Mouse (Mus musculus) heart, embryonic 14.5 days (tissue): ENCODE measurements at regions not wholly inside any gene's neighbourhood (a gene's known extent, or its start where the extent isn't known, plus 50 kb on each side); places are given as distances from the start of the nearest gene placed in this dataset.
"Not testable (repeated sequence)": the region's sequence is repeated elsewhere in the genome, so short reads cannot be mapped to it uniquely, and the experiment has no call there.

ENCODE experiments used
- ATAC-seq: fragments of 200-750 bp; cut with Nextera tagmentation; 2 replicates; pipeline ENCODE4 v1.8.0; 2017; ENCODE audit warnings: low read depth, moderate TSS enrichment; ENCODE audit not compliant: insufficient number of reproducible peaks, insufficient read depth, low FRiP score
- H3K27ac ChIP-seq, 2 experiments: fragments of 200-500 bp in 1 of 2; fragments of 300-500 bp in 1 of 2; sonication (generic) in 1 of 2; replicated peaks in 1 of 2; 2 replicates each; pipeline ENCODE4 v1.5.1; 2012 to 2014; ENCODE audit warnings: low read depth in 2 of 2, low read length in 2 of 2, control low read depth in 1 of 2, mild to moderate bottlenecking in 1 of 2, mixed read lengths in 1 of 2; ENCODE audit not compliant: control insufficient read depth in 1 of 2, insufficient read depth in 1 of 2
- H3K27me3 ChIP-seq: fragments of 300-500 bp; sonication (generic); 2 replicates; pipeline ENCODE4 v1.6.1; 2014; ENCODE audit warnings: mild to moderate bottlenecking, low read length, control low read depth; ENCODE audit not compliant: control insufficient read depth, insufficient read depth
- H3K36me3 ChIP-seq: fragments of 300-500 bp; sonication (generic); 2 replicates; pipeline ENCODE4 v1.6.1; 2014; ENCODE audit warnings: mild to moderate bottlenecking, control low read depth, low read length, mixed read lengths; ENCODE audit not compliant: control insufficient read depth, insufficient read depth
- H3K4me1 ChIP-seq, 2 experiments: fragments of 200-500 bp in 1 of 2; fragments of 300-500 bp in 1 of 2; sonication (generic) in 1 of 2; 2 replicates each; pipeline ENCODE4 v1.6.1; 2012 to 2014; ENCODE audit warnings: low read length in 2 of 2, control low read depth in 1 of 2, mixed read lengths in 1 of 2; ENCODE audit not compliant: control insufficient read depth in 2 of 2, insufficient read depth in 2 of 2
- H3K4me2 ChIP-seq: fragments of 300-500 bp; sonication (generic); 2 replicates; pipeline ENCODE4 v1.6.1; 2014; ENCODE audit warnings: mild to moderate bottlenecking, low read length
- H3K4me3 ChIP-seq, 2 experiments: fragments of 200-500 bp in 1 of 2; fragments of 300-500 bp in 1 of 2; sonication (generic) in 1 of 2; 2 replicates each; pipeline ENCODE4 v1.5.1; 2012 to 2014; ENCODE audit warnings: low read length in 2 of 2, mild to moderate bottlenecking in 2 of 2, control low read depth in 1 of 2, low read depth in 1 of 2, moderate library complexity in 1 of 2; ENCODE audit not compliant: control insufficient read depth in 1 of 2, insufficient read depth in 1 of 2
- H3K9ac ChIP-seq: fragments of 300-500 bp; sonication (generic); 2 replicates; pipeline ENCODE4 v1.6.1; 2014; ENCODE audit warnings: mild to moderate bottlenecking, low read length
- H3K9me3 ChIP-seq: fragments of 300-500 bp; sonication (generic); 2 replicates; pipeline ENCODE4 v1.6.1; 2016; ENCODE audit warnings: low read length, control low read depth; ENCODE audit not compliant: control insufficient read depth
- WGBS: fragments of 180-500 bp; shearing (Covaris S2); extraction: QIAGEN DNeasy Blood & Tissue Kit; methylation state at CpG from one replicate; pipeline ENCODE4 v1.1.7; 2014; 5-methylcytosine and 5-hydroxymethylcytosine counted together

GRCm38 (mm10) chr13:5675668-5676067 lies 185.6 kb upstream of the Klf6 start:
- Histone ChIP-seq H3K4me2 (no peak overlapping the region), H3K9me3 (no peaks in the 10 kb centered on the region), H3K4me1 (no peaks in the 10 kb centered on the region), H3K36me3 (no peaks in the 10 kb centered on the region), H3K4me3 (no peak overlapping the region), H3K27ac (no peak overlapping the region), H3K27me3 (no peaks in the 10 kb centered on the region), H3K9ac (no peak overlapping the region)
- WGBS = 74% methylated on average over 1 of the region's 1 CpGs
- ATAC-seq = no peak

DNA sequence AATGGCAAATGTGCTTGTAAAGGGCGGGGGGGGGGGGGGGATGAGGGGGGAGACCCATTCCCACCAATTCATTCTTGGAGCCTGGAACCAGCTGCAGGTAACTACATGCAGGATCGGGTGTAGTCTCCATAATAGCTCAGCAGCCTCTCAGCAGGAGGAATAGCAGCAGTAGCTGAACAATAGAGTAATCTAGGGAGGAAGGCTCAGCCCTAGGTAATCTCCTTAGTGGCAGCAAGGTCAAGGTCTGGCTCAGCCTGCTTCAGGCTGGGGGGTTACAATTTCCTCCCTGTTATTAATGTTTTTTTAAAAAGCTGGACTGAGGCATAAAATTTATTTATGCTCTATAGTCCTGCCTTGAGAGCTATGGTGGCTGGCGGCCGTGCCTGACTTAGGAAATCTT lies 171.2 kb upstream of the Klf6 start:
- Histone ChIP-seq H3K4me3 (no peak overlapping the region), H3K9me3 (peaks cover 6% of the 10 kb centered on the region; the same call in 1 of the 2 replicates), H3K27ac (no peak overlapping the region), H3K4me1 (no peaks in the 10 kb centered on the region), H3K27me3 (no peaks in the 10 kb centered on the region), H3K36me3 (no peaks in the 10 kb centered on the region), H3K4me2 (no peak overlapping the region), H3K9ac (no peak overlapping the region)
- no peak for ATAC-seq
- 80% methylated on average over 3 of the region's 4 CpGs for WGBS

DNA sequence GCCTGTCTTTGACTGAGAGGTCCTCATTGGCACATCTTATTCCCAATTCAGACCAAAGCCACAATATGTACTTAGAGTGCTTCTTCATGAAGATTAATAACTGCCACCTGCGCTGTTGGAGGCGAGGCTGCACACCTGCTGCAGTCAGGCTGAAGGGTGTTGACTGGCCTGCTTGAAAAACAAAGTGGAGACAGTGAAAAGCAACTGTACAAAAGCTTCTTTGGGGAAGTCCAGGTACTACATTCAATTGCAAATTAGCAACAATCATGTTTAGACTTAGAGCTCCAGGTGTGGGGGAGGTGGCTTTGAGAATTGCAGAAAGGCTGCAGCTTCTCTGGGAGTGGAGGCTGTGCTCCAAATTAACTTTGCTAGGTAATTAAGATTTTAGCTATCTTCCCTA lies 170.6 kb upstream of the Klf6 start:
- H3K9ac ChIP-seq, H3K4me1 ChIP-seq, ATAC-seq, H3K4me2 ChIP-seq, H3K9me3 ChIP-seq, H3K27me3 ChIP-seq, H3K4me3 ChIP-seq, H3K27ac ChIP-seq, H3K36me3 ChIP-seq: not testable (repeated sequence)
- WGBS = 84% methylated on average over 2 of the region's 2 CpGs

GRCm38 (mm10) chr13:5694626-5695025 lies 166.7 kb upstream of the Klf6 start:
- H3K4me3 ChIP-seq = no peak overlapping the region
- no peak overlapping the region for H3K27ac ChIP-seq
- no peaks in the 10 kb centered on the region for H3K27me3 ChIP-seq
- no peak overlapping the region for H3K9ac ChIP-seq
- no peak for ATAC-seq
- H3K4me2 ChIP-seq = no peak overlapping the region
- H3K4me1 ChIP-seq = peaks cover 0 to 2% of the 10 kb centered on the region in 2 experiments; a peak in 1 of 4 replicates
- peaks cover 6% of the 10 kb centered on the region; the same call in 1 of the 2 replicates for H3K9me3 ChIP-seq
- no peaks in the 10 kb centered on the region for H3K36me3 ChIP-seq
- WGBS = 84% methylated on average over 8 of the region's 8 CpGs

DNA sequence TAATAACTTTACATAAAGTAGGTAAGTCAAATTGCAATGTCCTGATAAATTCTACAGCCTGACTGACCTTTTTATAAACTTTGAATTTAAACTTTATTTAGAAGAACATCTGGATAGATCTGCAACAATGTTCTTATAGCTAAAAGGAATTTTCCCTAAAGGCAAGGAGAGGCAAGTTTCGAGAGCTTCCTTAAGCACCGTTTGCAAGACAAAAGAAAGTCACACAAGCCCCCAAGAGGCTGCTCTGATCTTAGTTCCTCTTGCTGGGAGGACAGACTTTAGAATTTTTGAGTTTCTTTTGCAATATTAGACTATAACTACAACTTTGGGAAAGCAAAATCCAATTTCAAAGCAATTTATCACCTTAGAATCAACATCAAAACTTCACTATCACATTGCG lies 165.7 kb upstream of the Klf6 start:
- not testable (repeated sequence) for H3K4me1 ChIP-seq, H3K9me3 ChIP-seq, H3K27ac ChIP-seq, ATAC-seq, H3K4me2 ChIP-seq, H3K36me3 ChIP-seq, H3K4me3 ChIP-seq, H3K27me3 ChIP-seq, H3K9ac ChIP-seq
- 83% methylated on average over 3 of the region's 3 CpGs for WGBS

- Histone ChIP-seq H3K4me1 (peaks cover 0 to 2% of the 10 kb centered on the region in 2 experiments; a peak in 2 of 4 replicates), H3K4me2 (no peak overlapping the region), H3K4me3 (no peak overlapping the region), H3K36me3 (no peaks in the 10 kb centered on the region), H3K9ac (no peak overlapping the region), H3K9me3 (peaks cover 3% of the 10 kb centered on the region; the same call in 1 of the 2 replicates), H3K27me3 (no peaks in the 10 kb centered on the region), H3K27ac (no peak overlapping the region)
- no peak for ATAC-seq
- WGBS = 21% methylated on average over 2 of the region's 2 CpGs
Observed at GRCm38 (mm10) chr13:5696377-5696776, 164.9 kb upstream of the Klf6 start.

- not testable (repeated sequence) for H3K27ac ChIP-seq, ATAC-seq, H3K9ac ChIP-seq
Observed at GRCm38 (mm10) chr13:5697329-5697728, 164.0 kb upstream of the Klf6 start.

GRCm38 (mm10) chr13:5702071-5702470 lies 159.2 kb upstream of the Klf6 start:
- no peaks in the 10 kb centered on the region for H3K36me3 ChIP-seq
- no peak overlapping the region for H3K4me3 ChIP-seq
- no peaks in the 10 kb centered on the region for H3K27me3 ChIP-seq
- H3K4me1 ChIP-seq = peaks cover 0 to 2% of the 10 kb centered on the region in 2 experiments; a peak in 2 of 4 replicates
- H3K9ac ChIP-seq = no peak overlapping the region
- no peaks in the 10 kb centered on the region for H3K9me3 ChIP-seq
- 82% methylated on average over 3 of the region's 3 CpGs for WGBS
- ATAC-seq = no peak
- no peak overlapping the region for H3K4me2 ChIP-seq
- no peak overlapping the region for H3K27ac ChIP-seq

More at GRCm38 (mm10) chr13:5697329-5697728, 164.0 kb upstream of the Klf6 start:
- not testable (repeated sequence) for H3K9me3 ChIP-seq, H3K4me2 ChIP-seq, H3K36me3 ChIP-seq, H3K27me3 ChIP-seq, H3K4me3 ChIP-seq, H3K4me1 ChIP-seq
- WGBS = 50% methylated on average over 1 of the region's 1 CpGs
